Mouse (Mus musculus): ENCODE data around the gene Tfr2.

Gene Tfr2

DNA sequence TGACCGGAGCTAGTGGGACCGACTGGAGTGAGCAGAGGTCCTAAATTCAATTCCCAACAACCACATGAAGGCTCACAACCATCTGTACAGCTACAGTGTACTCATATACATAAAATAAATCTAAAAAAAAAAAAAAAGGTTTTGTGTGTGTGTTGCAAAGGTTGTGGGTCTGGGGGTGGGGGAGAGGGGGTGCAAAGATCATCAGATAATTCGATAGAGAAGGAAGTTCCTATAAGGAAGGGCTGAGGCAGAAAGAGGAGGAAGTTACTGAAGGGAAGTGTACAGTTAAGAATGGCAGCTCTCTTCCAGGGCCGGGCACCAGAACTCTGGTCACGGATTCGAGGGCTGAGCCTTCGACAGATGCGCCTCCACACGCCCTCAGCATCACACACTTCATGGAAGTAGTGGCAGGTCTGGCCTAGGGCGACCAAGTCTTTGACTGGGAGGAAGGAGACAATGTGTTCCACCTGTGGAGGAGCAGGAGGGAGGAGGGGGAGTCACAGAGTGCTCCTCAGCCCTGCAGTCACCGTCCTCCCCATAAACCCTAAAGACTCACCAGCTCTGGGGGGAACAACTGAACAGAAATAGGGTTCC is 54.4 kb downstream of the Tfr2 start:
- no peak for DNase-seq (ENCODE audit: low read depth, low spot score)

DNA sequence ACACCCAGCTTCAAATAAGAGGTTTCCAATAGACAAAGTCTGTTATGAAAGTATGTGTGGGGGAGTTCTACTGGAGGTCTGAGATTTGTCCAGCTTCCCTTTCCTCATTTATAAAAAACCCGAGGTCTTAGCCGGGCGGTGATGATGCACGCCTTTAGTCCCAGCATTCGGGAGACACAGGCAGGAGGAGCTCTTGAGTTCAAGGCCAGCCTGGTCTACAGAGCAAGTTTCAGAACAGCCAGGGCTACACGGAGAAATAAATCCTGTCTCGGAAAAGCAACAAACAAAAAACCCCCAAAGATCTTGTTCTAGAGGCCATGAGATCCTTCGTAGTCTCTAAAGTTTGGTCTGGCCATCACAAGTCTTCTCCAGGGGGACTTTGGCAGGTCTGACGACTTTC is 58.4 kb downstream of the Tfr2 start:
- no peak for DNase-seq (ENCODE audit: low read depth, low spot score)

DNA sequence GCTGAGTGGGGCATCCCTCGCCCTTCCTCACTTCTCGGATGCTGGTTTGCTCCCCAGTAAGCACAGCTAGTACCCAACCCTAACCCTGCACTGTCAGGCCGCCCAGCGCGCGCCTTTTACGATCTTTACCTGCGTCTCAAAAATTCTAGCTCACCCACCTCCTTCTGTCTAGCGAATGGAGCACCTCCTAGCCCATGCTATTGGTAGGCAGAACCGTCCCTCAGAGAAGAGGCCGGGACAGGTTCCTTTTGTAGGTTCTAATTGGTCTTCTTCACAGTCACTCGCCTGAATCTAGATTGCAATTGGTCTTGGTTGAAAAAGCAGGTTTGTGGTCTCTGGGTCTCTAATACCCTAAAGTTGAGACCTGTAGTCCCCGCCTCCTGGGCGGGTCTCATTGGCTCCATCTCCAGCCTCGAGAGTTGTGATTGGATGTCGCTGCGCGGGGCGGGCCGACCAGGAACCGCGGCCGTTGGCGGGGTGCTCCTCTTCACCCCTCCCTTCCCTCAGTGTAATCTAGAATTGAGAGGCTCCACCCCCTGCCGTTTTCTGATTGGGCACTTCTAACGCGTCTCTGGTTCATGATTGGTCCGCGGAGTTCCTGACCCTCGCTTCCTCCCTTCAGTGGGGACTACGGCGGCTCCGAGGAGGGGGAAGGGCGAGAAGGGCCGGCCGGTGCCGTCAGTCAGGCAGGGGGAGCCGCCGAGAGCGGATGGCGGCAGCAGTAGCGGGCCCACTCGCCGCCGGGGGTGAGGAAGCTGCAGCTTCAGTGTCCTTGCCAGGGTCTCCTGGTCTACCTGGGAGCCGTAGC is 59.1 kb downstream of the Tfr2 start, which contains the start of the genes Fbxo24, Lrch4 and Gm20605:
TSS of gene Fbxo24 (minus strand) at position 505 of the 808 bp plus-strand sequence.
TSS of gene Lrch4 (plus strand) at position 624 of the 808 bp plus-strand sequence.
TSS of gene Gm20605 (plus strand) at position 678 of the 808 bp plus-strand sequence.
- DNase-seq (ENCODE audit: low read depth, low spot score) = peak; percentile 100

- DNase-seq (ENCODE audit: low read depth, low spot score) = peak; percentile 87
Observed at GRCm38 (mm10) chr5:137629306-137629721, 59.7 kb downstream of the Tfr2 start.

DNA sequence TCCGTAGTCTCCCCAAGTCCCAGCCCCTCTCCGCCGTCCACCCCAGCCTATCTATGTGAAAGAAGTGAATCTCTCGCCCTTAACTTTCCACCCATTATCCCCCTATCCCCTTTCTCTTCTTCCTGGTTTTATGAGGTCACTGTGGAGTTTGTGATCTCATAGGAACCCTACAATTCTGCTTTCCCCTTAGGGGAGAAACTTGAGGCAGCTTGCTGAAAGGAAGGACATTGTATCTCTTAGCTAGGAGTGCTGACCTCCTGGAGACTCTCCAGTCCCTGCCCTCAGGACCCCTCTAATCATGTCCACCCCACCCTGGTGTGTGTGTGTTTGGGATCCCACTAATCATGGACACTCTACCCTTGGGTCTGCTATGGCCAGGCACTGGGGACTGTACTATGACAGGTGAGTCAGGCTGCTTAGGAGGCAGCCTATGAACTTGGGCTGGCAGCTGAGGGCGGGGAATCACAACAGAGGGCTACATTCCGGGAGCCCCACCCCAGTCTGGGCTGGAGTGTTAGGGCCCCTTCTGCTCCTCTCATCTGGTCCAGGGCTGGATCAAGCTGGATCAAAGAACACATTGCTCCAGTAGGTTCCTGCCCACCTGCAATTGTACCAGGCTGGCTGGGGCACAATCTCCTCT is 60.4 kb downstream of the Tfr2 start:
- DNase-seq (ENCODE audit: low read depth, low spot score) = peak; percentile 95

DNA sequence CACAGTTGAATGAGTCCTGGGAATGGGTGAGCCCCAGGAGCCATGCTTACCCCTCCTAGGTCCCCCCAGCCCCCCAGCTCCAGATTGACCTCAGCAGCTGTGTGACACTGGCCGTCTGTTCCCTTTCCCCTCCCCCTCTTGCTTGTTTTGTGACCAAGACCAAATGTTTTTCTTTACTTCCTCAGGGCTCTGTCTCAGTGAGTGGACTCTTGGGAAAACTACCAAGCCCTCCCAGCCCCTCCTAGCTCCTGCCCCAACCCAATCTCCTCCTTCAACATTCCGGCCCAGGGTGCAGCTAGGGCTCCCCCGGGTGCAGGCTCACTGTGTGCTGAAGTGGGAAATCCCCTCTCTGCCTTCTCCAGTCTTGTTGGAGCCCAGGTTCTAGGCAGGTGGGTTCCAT is 61.0 kb downstream of the Tfr2 start:
- DNase-seq (ENCODE audit: low read depth, low spot score) = peak; percentile 85

DNA sequence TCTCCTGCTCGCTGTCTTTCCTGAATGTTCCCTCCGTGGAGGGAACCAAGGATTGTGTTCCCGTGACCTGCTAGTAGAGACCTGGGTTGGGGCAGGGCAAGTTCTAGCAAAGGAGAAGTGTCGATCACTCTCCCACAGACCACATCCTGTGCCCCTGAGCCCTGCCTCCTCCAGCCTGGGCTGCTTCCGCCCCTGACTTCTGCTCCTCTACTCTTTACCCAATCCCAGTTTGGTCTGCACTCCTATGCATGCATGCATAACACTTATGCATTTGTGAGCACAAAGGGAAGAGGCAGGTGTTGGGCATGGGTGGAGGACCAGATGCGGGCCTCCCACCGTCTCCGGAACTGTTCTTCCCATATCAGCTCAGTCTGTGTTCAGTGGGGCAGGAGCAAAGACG is 61.5 kb downstream of the Tfr2 start:
- peak; percentile 99 for DNase-seq (ENCODE audit: low read depth, low spot score)

GRCm38 (mm10) chr5:137631591-137631990 is 62.0 kb downstream of the Tfr2 start:
- DNase-seq (ENCODE audit: low read depth, low spot score) = no peak

DNA sequence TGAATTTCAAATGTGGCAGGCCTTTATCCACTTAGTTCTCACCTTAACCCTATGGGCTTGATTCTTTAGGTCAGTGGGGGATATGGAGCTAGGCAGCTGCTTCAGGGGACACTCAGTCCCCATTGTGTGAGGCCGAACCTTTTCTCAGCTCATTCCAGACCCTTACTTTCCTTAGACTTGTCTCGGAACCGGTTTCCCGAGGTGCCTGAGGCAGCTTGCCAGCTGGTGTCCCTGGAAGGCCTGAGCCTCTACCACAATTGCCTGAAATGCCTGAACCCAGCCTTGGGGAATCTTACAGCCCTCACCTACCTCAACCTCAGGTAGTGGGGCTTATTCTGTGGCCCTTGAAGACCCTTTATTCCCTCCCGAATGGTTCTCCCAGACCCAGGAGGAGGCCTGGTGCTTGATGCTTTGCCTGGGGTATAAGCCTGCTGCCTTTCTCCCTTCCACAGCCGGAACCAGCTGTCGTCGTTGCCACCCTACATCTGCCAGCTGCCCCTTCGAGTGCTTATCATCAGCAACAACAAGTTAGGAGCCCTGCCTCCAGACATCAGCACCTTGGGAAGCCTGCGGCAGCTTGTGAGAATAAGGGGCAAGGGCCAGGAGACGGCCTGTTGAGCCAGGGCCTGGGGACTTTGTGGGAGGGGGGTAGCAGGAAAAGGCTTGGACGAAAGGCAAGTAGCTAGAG is 63.9 kb downstream of the Tfr2 start:
- DNase-seq (ENCODE audit: low read depth, low spot score) = no peak
